Mouse (Mus musculus): ENCODE results near the gene Clta.

DNA sequence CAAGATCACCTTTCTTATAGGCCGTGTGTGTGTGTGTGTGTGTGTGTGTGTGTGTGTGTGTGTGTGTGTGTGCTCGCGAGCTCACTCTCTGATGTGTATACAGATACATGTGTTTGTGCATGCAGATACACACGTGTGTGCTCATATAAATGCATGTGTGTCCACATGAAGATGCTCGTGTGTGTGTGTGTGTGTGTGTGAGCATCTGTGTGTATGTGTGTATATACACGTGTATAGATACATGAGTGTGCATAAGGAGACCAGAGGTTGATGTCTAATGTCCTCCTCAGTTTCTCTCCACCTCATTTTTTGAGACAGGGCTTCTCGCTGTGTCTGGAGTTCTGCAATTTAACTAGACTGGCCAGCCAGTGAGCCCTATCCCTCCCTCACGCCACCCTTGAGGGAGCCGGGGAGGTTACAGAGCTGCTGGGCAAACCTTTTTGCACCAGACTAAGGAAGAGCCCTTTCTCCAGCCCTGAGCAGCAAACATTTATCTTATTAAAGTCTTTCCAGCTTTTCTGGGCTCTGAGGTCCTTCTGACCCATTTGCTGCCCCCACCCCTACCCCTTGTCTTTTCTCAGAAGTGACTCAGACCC is 32.6 kb upstream of the Clta start:
- TF ChIP-seq CTCF (IDR thresholded peaks at IDR 0.05; ENCODE audit: insufficient read depth, low read depth, low read length) (no peak), POLR2A (IDR thresholded peaks at IDR 0.05; ENCODE audit: insufficient read depth, low read depth, low read length) (no peak)
